Mouse (Mus musculus): ENCODE results near the gene Glis2. TPM values are rescaled to one million over a fixed set of nuclear protein-coding genes. Genes with fewer than 3 reads are reported as not detected.

Glis2 gene
- total RNA-seq, 2 experiments from 2014 or later: 0.33 TPM; not detected in 1

- no peak for ATAC-seq (replicated peaks; ENCODE audit: low FRiP score, low TSS enrichment, poor library complexity, severe bottlenecking)
These were observed 5.1 kb downstream of the Glis2 start for GRCm38 (mm10) chr16:4599616-4600015.

GRCm38 (mm10) chr16:4600701-4601310, 6.3 kb downstream of the Glis2 start:
- no peak for ATAC-seq (replicated peaks; ENCODE audit: low FRiP score, low TSS enrichment, poor library complexity, severe bottlenecking)

- ATAC-seq (replicated peaks; ENCODE audit: low FRiP score, low TSS enrichment, poor library complexity, severe bottlenecking): no peak
These were observed 7.7 kb downstream of the Glis2 start for GRCm38 (mm10) chr16:4602189-4602588.

GRCm38 (mm10) chr16:4602766-4603452, 8.4 kb downstream of the Glis2 start:
- no peak for ATAC-seq (replicated peaks; ENCODE audit: low FRiP score, low TSS enrichment, poor library complexity, severe bottlenecking)

GRCm38 (mm10) chr16:4603453-4603837, 8.9 kb downstream of the Glis2 start:
- ATAC-seq (replicated peaks; ENCODE audit: low FRiP score, low TSS enrichment, poor library complexity, severe bottlenecking): no peak

GRCm38 (mm10) chr16:4604293-4604837, 9.9 kb downstream of the Glis2 start:
- ATAC-seq (replicated peaks; ENCODE audit: low FRiP score, low TSS enrichment, poor library complexity, severe bottlenecking): no peak

- no peak for ATAC-seq (replicated peaks; ENCODE audit: low FRiP score, low TSS enrichment, poor library complexity, severe bottlenecking)
These were observed 11.1 kb downstream of the Glis2 start for GRCm38 (mm10) chr16:4605514-4606131.

GRCm38 (mm10) chr16:4606431-4607084, 12.0 kb downstream of the Glis2 start:
- peak; percentile 60; the same call in 1 of the 2 replicates for ATAC-seq (replicated peaks; ENCODE audit: low FRiP score, low TSS enrichment, poor library complexity, severe bottlenecking)

- peak; percentile 84 for ATAC-seq (replicated peaks; ENCODE audit: low FRiP score, low TSS enrichment, poor library complexity, severe bottlenecking)
These were observed 13.5 kb downstream of the Glis2 start for GRCm38 (mm10) chr16:4607818-4608531.

GRCm38 (mm10) chr16:4608532-4609059, 14.1 kb downstream of the Glis2 start:
- no peak for ATAC-seq (replicated peaks; ENCODE audit: low FRiP score, low TSS enrichment, poor library complexity, severe bottlenecking)

- ATAC-seq (replicated peaks; ENCODE audit: low FRiP score, low TSS enrichment, poor library complexity, severe bottlenecking): no peak
These were observed 16.7 kb downstream of the Glis2 start for GRCm38 (mm10) chr16:4611193-4611592.

- no peak for ATAC-seq (replicated peaks; ENCODE audit: low FRiP score, low TSS enrichment, poor library complexity, severe bottlenecking)
These were observed 17.2 kb downstream of the Glis2 start for GRCm38 (mm10) chr16:4611676-4612075.

GRCm38 (mm10) chr16:4613736-4614135, 19.2 kb downstream of the Glis2 start:
- no peak for ATAC-seq (replicated peaks; ENCODE audit: low FRiP score, low TSS enrichment, poor library complexity, severe bottlenecking)

- ATAC-seq (replicated peaks; ENCODE audit: low FRiP score, low TSS enrichment, poor library complexity, severe bottlenecking): no peak
These were observed 20.1 kb downstream of the Glis2 start for GRCm38 (mm10) chr16:4614639-4615038.

- ATAC-seq (replicated peaks; ENCODE audit: low FRiP score, low TSS enrichment, poor library complexity, severe bottlenecking): no peak
These were observed 20.8 kb downstream of the Glis2 start for GRCm38 (mm10) chr16:4615297-4615696.

GRCm38 (mm10) chr16:4616829-4617228, 22.3 kb downstream of the Glis2 start:
- ATAC-seq (replicated peaks; ENCODE audit: low FRiP score, low TSS enrichment, poor library complexity, severe bottlenecking): no peak

GRCm38 (mm10) chr16:4624074-4624473, 29.6 kb downstream of the Glis2 start:
- peak; percentile 49; the same call in 1 of the 2 replicates for ATAC-seq (replicated peaks; ENCODE audit: low FRiP score, low TSS enrichment, poor library complexity, severe bottlenecking)

GRCm38 (mm10) chr16:4624481-4625110, 30.1 kb downstream of the Glis2 start, which contains the start of gene Pam16:
Gene Pam16 (minus strand): TSS chr16:4624988.
- ATAC-seq (replicated peaks; ENCODE audit: low FRiP score, low TSS enrichment, poor library complexity, severe bottlenecking): peak; percentile 90

- ATAC-seq (replicated peaks; ENCODE audit: low FRiP score, low TSS enrichment, poor library complexity, severe bottlenecking): no peak
These were observed 32.6 kb downstream of the Glis2 start for GRCm38 (mm10) chr16:4627105-4627504.
